Mouse (Mus musculus) spleen, postnatal 14 days (tissue): Measurements from ENCODE around the gene Gzmf.
"Not testable (repeated sequence)": the region's sequence is repeated elsewhere in the genome, so short reads cannot be mapped to it uniquely, and the experiment has no call there.

Experiments
- DNase-seq, 2 experiments: peaks; one replicate each; pipeline ENCODE4 v3.0.0; 2021 to 2022; ENCODE audit warnings: low spot score in 2 of 2

Gene Gzmf

DNA sequence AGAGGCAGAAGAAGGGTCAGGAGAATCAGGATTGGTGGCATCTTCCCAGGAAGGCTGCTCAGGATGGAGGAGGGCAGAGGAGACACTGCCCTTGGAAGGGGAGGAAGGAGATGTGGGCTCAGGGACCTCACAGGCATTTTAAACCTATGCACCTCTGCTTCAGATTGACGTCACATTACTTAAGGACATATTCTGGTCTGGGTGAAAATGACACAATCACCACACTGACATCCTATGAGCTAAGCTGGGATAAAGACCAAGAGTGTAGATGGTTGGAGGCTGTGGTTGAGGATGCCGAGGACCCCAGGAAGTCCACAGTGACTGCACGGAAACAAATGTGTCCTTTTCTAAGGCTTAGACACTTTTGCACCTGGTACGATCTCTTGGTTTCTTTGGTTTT, at the start of gene Gzmf:
Gzmf (minus strand) TSS at position 101 of the 400 bp plus-strand sequence.
- no peak for DNase-seq

GRCm38 (mm10) chr14:56240409-56240808, 29.2 kb upstream of the Gzmf start:
- DNase-seq: no peak

DNA sequence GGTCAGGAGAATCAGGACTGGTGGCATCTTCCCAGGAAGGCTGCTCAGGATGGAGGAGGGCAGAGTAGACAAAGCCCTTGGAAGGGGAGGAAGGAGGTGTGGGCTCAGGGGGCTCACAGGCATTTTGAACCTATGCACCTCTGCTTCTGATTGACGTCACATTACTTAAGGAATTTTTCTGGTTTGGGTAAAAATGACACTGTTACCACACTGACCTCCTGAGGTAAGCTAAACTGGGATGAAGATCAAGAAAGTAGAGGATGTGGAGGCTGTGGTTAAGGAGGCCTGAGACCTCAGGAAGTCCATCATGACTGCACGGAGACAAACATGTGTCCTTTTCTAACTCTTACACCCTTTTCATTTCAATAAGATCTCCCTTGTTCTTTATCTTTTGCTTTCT, 23.3 kb upstream of the Gzmf start, which contains the start of gene Gzmc:
Gzmc (minus strand) TSS at position 101 of the 400 bp plus-strand sequence.
- no peak for DNase-seq

DNA sequence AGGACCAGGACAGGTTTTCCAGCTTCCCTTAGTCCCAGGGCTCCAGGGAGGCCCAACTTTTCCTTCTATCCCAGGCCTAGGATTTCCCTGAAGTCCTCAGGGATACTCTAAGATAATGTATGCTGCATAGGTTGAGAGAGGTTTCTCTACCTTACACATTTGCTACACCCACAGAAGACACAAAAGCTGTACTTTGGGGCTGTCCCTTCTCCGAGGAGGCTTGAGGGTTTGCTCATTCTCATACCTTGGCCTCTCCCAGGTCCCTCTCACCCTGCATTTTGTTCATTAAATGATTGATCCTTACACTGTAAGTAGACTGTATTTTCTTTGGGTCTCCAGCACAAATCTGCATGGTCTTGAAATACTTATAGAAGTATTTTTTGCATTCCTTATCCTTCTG, 5.6 kb downstream of the Gzmf start:
- DNase-seq: no peak

DNA sequence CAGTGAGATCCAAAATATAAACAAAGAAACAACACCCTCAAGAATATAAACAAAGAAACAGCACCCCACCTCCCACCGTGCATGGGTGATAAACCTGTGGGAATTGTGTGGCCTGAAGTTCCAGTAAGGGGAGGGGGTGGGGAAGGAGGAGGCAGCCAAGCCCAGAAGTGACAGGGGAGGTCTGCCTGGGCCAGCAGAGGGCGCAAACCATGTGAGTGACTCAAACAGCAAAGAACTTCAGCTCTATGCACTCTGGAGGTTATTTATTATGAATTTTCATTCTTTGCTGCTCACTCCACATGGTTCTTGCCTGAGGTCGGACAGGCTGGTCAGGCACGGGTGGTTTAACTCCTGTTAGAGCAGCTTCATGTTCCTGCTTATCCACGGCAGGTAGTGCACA, 6.2 kb downstream of the Gzmf start:
- DNase-seq: not testable (repeated sequence)

- DNase-seq: peak in 1 of 2 experiments; percentile 39
Observed at GRCm38 (mm10) chr14:56203975-56204374, 7.2 kb downstream of the Gzmf start.

DNA sequence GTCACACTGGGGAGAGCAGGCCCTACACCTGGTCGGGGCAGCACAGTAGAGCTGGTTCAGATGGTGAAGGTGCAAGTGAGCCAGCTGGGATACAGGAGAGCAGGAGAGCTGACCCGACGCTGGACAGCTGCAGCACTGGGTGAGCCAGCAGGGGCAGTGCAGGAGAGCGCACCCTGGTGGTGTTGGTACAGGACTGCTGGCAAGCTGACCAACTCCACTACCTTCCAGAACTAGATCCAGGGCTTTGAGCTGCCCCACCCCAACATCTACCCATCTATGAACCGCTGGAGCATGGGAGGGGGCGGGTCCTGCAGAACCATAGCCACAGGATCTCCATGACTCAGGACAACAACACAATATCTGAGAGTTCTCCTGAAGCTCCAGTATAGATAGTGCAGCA, 24.3 kb downstream of the Gzmf start:
- DNase-seq: no peak

DNA sequence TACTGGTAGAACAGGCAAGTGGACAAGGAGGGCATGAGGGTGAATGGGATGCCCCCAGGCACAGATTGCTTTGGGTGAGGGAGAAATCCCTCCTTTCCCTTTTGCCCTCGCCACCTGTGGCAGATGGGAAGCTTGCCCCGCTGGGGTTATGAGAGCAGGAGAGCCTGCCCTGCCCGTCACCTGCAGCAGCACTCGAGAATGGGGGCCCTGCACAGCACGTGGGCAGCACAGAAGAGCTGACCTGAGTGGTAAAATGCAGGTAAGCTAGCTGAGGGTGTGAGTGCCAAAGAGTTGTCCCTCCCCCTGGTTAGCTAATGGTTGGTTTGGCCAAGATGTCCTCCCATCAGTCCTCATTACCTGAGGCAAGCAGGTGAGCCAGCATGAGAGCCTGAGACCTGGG, 24.7 kb downstream of the Gzmf start:
- no peak for DNase-seq

DNA sequence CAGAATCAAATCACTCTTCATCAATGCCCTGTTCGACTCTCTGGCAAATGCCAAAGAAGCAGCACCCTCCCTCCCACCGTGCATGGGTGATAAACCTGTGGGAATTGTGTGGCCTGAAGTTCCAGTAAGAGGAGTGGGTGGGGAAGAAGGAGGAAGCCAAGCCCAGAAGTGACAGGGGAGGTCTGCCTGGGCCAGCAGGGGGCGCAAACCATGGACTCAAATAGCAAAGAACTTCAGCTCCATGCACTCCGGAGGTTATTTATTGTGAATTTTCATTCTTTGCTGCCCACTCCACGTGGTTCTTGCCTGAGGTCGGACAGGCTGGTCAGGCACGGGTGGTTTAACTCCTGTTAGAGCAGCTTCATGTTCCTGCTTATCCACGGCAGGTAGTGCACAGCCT, 33.6 kb downstream of the Gzmf start:
- peak in 1 of 2 experiments; percentile 2 for DNase-seq

DNA sequence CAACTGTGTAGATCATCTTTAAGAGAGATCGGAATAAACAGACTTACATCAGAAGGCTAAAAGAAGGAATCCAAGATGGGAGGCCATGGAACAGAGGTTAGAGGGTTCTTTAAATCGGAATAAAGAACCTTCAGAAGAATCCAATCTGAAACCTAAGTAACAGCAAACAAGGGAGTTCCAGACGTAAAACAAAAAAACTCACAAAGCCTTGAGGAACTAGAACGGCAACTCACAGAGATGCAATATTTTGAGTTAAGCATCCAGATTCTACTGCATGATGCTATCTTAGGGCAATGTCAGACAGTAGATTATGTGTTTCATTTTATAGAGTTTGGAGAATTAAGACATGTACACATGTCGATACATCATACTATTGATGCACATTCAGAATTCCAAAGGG, 36.7 kb downstream of the Gzmf start, which contains the start of gene Gzmn:
Gzmn (minus strand) TSS at position 101 of the 400 bp plus-strand sequence.
- no peak for DNase-seq

- no peak for DNase-seq
Observed at GRCm38 (mm10) chr14:56173396-56173795, 37.8 kb downstream of the Gzmf start.

DNA sequence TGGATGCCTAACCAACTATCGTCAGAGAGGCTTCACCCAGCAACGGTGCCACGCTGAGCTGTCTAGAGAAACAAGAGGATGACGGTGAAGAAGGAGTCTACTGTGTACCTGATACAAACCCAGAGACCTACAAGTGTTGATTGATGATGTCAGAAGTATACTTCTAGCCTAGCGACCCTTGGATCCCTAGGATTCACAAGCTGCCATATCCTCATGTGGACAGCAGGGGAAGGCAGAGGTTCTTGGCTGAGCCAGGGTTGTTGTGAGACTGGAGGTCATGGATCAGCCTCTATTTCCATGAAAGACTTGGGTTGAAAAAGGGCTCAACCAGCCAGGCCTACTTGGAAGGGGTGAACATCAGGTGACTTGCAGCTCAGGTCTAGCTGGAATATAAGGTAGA, 38.5 kb downstream of the Gzmf start:
- DNase-seq: no peak

- no peak for DNase-seq
Observed at GRCm38 (mm10) chr14:56168009-56168408, 43.2 kb downstream of the Gzmf start.

DNA sequence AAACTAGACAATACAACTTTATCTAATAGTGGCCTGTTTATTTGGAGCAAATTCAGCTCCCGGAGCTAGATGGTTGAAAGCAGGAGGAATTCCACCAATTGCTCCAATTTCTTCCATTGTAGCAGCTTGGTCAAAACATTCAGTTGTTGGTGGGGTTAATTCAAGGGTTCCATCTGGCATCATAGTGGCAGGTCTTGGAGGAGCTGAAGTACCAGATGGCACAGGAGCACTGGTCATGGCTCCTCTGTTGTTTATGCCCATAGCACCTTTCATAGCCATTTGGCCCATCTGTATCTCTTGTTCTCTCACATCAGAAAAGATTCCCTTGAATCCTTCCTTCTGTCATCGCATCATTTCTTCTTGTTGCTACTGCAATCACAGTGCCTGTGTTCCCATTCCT, 49.1 kb downstream of the Gzmf start:
- DNase-seq: no peak

- DNase-seq: not testable (repeated sequence)
Observed at GRCm38 (mm10) chr14:56159479-56159878, 51.7 kb downstream of the Gzmf start, which contains the start of gene Gzmg. Gene Gzmg, minus strand, starts transcription at chr14:56159579.

DNA sequence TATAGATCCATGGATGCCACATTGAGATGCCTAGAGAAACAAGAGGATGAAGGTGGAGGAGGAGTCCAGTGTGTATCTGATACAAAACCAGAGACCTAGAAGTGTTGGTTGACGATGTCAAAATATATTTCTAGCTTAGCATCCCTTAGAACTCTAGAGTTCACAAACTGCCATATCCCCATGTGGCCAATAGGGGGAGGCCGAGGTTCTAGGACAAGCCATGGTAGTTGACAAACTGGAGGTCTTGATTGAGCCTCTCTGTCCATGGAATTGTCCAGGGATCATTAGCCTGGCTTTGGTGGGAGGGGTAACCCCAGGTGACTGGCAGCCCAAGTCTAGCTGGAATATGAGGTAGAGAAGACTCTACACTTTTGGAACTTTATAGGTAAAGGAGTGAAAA, 55.9 kb downstream of the Gzmf start:
- no peak for DNase-seq
